Mouse (Mus musculus) adipocyte (in vitro differentiated cells): ENCODE results near the gene Jmjd8.

Source experiments
- DNase-seq: peaks from one replicate; pipeline ENCODE4 v3.0.0-alpha.2; 2016; ENCODE audit warnings: low spot score

Jmjd8 gene

GRCm38 (mm10) chr17:25808789-25809605 is 19.7 kb upstream of the Jmjd8 start, which contains the start of gene Fbxl16:
Fbxl16 (plus strand) TSS chr17:25809085.
- no peak for DNase-seq

- DNase-seq = no peak
These were observed 18.9 kb upstream of the Jmjd8 start for GRCm38 (mm10) chr17:25809606-25810340.

- DNase-seq = no peak
These were observed 17.8 kb upstream of the Jmjd8 start for GRCm38 (mm10) chr17:25810890-25811289.

GRCm38 (mm10) chr17:25813471-25813870 is 15.2 kb upstream of the Jmjd8 start:
- DNase-seq = peak; percentile 66

GRCm38 (mm10) chr17:25817662-25818061 is 11.0 kb upstream of the Jmjd8 start:
- DNase-seq = no peak

- no peak for DNase-seq
These were observed 9.6 kb upstream of the Jmjd8 start for GRCm38 (mm10) chr17:25818851-25819780.

- peak; percentile 93 for DNase-seq
These were observed 5.2 kb upstream of the Jmjd8 start, which contains the start of gene Wdr24 for GRCm38 (mm10) chr17:25823452-25823851. Wdr24 (plus strand) TSS chr17:25823627.

GRCm38 (mm10) chr17:25824362-25825142 is 4.1 kb upstream of the Jmjd8 start:
- DNase-seq = no peak

GRCm38 (mm10) chr17:25825311-25825710 is 3.4 kb upstream of the Jmjd8 start:
- no peak for DNase-seq

- DNase-seq = no peak
These were observed 2.6 kb upstream of the Jmjd8 start for GRCm38 (mm10) chr17:25825984-25826570.

GRCm38 (mm10) chr17:25827011-25827410 is 1.7 kb upstream of the Jmjd8 start:
- no peak for DNase-seq

GRCm38 (mm10) chr17:25827546-25828222 is 983 bp upstream of the Jmjd8 start:
- DNase-seq = no peak

GRCm38 (mm10) chr17:25828223-25828594 is 458 bp upstream of the Jmjd8 start:
- DNase-seq = no peak

GRCm38 (mm10) chr17:25829558-25830017 is 921 bp downstream of the Jmjd8 start:
- DNase-seq = no peak

GRCm38 (mm10) chr17:25830200-25830753 is 1.6 kb downstream of the Jmjd8 start:
- DNase-seq = no peak

GRCm38 (mm10) chr17:25830806-25831431 is 2.3 kb downstream of the Jmjd8 start:
- no peak for DNase-seq

- peak; percentile 48 for DNase-seq
These were observed 3.0 kb downstream of the Jmjd8 start for GRCm38 (mm10) chr17:25831451-25832281.
